Mouse (Mus musculus): ENCODE measurements around the gene Gm47289.

The Gm47289 gene

DNA sequence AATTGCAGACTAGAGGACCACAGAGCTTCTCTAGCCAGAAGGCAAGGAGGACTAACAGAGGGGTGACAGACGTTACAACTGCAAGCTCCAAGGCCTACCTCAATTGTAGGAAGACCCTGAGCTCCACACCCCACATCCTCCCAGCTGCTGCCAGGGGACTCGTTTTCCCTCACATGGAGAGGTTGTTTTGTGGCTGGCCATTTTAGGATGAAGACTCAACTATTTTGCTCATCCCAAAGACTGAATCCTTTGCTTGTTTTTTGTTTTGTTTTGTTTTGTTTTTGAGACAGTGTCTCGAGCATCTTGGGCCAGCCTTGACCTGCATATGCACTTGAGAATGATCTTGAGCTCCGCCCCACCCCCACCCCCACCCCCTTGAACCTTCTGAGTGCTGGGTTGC, at the start of gene Gm47289:
Gene Gm47289 (plus strand): TSS at position 301 of the 400 bp plus-strand sequence.
- no peak for DNase-seq (ENCODE audit: low read depth, low spot score)

DNA sequence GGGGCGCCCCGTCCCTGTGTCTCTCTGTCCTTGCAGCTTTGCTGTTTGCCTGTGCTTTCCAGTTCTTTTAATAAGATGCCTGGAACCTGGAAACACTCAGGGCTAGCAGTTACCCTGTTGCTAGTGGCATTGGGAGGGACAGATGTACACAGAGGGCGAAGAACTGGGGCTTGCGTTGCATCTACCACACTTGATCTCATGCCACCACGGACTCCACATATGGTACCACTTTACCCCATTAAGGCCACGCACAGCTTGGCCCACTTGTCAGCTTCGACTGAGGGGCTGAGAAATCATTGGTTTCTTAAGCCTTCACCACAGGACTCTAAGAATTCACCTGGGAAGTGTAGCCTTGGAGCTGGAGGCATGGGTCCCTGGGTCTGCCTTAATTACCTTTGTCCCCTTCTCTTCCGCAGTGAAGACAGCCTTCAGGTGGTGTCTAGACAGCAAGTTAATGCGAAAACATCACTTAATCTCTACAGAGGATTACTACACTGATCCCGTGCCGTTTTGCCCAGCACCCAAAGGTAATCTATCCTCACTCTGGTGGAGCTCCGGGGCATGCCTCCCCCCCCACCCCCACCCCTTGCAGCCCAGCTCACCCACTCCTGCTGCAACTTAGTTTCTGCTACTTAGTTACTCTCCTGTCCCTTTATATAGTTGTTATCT, 49.1 kb upstream of the Gm47289 start:
- no peak for DNase-seq (ENCODE audit: low read depth, low spot score)

DNA sequence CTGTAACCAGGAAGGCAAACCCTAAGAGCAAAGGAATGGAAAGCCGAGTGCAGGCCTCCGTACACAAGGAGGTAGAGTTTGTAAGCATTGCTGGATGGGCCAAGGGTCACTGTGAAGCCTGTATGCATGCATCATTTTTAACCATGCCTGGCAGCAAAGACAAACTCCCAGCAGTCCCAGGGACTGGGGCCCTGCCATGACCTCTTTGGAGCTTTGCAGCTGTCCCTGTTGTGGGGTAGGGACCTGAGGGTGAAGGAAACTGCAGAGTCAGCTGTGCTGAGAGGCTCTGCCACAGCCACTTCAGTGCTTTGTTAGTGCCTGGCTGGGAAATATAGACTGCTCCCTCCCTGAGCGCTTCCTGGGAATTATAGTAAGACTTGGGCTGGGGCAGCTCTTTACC, 48.3 kb upstream of the Gm47289 start:
- no peak for DNase-seq (ENCODE audit: low read depth, low spot score)

DNA sequence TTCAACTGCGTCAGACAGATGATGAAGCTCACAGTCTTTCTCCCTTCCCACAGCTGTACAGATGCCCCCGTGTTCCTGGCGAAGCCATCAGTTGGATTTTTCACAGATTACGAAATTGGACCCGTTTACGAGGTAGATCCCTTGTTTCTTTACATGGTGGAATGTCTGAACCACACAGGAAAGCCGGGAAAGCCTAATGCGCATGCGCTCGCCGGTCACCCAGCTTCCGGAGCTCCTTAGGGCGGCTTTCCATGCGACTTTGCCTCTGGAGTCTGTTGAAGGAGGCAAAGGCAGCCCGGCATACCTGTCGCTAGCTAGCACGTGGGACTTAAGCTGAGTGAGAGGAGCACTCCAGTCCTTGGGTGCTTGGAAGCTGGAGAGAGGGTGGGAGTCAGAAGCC, 44.0 kb upstream of the Gm47289 start:
- DNase-seq (ENCODE audit: low read depth, low spot score), result peak; percentile 84

- DNase-seq (ENCODE audit: low read depth, low spot score), result no peak
These were observed 39.4 kb upstream of the Gm47289 start for GRCm38 (mm10) chr9:119119409-119120167.

GRCm38 (mm10) chr9:119120168-119120560, 38.8 kb upstream of the Gm47289 start:
- no peak for DNase-seq (ENCODE audit: low read depth, low spot score)

GRCm38 (mm10) chr9:119122596-119123369, 36.2 kb upstream of the Gm47289 start:
- DNase-seq (ENCODE audit: low read depth, low spot score), result no peak

DNA sequence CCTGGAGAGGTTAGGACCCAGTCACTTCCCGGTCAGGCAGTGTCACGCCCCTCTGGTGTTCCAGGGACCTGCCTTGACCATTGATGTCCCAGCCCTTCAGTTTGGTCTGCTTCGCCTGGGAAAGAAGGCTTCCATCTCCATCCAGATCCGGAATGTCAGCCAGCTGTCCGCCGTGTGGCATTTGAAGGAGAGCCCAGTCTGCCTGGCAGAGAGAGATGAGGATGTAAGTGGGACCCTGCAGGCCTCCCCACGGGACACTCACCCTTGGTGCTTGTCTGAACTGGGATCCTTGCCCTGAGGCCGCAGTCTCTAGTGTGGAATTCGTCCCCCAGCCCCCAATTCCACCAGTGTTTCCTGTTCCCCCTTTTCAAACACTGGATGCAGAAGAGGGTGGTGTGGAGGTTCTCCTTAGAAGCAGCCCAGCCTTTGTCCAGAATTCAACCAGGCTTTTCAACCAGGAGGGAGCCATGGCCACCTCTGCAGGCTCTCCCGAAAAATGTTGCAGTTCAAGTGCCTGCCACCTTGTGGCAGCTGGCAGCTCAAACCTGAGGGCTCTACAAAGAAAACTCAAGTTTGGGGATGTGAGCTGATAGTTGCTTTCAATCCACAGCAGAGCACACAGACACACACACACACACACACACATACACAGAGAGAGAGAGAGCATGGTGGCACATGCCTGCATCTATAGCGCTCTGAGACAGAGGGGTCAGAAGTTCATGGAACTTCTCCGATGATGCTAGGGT, 30.4 kb upstream of the Gm47289 start:
- no peak for DNase-seq (ENCODE audit: low read depth, low spot score)

DNA sequence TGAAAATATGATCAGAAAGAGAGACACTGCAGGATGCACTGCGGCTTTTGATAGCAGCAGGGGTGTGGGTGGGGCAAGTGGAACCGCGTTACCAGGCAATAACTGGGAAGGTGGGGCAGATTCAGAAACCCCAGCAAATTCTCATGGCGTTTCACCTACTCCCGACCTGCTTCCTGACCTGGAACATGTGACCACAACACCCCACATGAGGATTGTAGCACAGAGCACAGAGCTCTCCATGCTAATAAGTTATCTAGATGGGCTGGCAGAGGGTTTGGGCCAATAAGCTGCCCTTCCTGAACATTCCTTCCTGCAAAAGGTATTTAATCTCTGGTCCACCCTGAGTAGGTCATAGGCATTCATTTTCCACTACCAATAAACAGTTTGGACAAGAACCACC, 28.3 kb upstream of the Gm47289 start:
- DNase-seq (ENCODE audit: low read depth, low spot score), result no peak

- DNase-seq (ENCODE audit: low read depth, low spot score), result no peak
These were observed 20.1 kb upstream of the Gm47289 start for GRCm38 (mm10) chr9:119138836-119139235.

- DNase-seq (ENCODE audit: low read depth, low spot score), result no peak
These were observed 16.9 kb upstream of the Gm47289 start for GRCm38 (mm10) chr9:119142066-119142465.

DNA sequence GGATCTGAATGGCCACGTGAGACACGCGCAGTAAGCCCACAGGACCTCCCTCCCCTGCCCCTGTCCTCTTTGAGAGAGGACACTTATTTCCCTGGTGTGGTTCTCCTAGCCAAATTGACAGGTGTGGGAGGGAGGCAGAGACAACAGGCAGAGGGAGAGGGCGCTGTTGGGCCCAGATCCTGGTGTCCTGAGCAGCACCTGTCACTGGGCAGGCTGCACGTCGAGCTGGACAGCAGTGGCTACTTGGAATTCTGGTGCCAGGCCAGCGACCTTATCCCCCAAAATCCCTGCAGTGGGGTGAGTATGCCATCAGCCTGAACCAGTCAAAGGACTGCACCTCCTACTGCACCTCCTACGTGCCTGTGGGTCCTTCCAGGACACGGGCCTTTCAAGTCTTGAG, 15.6 kb upstream of the Gm47289 start:
- no peak for DNase-seq (ENCODE audit: low read depth, low spot score)

DNA sequence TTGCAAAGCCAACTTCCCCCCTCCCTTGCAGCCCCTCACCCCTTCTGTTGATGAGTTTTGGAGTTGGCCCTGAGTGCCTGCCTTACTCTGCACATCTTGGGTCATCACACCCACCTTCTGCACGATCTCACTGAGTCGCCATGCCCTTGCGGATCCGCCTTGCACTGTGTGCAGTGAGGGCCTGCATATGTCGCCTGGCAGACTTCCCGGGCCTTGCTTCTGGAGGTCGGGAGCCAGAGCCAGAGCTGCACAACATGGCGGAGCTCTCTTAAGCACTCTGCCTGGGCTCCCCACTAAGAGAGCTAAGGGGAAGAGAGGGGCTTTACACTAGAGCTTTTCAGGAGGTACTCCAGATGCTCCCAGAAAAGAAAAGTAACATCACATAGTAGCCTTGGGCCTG, 14.3 kb upstream of the Gm47289 start:
- DNase-seq (ENCODE audit: low read depth, low spot score), result no peak

DNA sequence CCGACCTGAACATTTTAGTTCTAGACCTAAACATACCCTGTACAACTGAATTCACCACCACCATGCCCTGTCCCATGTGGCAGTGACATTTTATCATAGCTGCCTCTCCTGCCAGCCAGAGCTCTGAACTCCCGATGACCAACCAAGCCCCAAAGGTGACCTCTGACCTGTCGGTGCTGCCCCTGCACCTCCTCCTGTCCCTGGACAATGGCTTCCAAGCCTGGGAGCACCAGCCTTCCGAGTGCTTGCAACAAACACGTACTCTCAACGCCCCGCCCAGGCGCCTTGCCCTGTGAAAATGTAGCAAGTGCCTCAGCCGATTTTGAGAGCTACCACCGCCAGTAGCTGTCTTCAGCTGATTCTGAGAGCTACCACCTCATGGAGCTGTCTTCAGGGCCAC, 13.8 kb upstream of the Gm47289 start:
- no peak for DNase-seq (ENCODE audit: low read depth, low spot score)

DNA sequence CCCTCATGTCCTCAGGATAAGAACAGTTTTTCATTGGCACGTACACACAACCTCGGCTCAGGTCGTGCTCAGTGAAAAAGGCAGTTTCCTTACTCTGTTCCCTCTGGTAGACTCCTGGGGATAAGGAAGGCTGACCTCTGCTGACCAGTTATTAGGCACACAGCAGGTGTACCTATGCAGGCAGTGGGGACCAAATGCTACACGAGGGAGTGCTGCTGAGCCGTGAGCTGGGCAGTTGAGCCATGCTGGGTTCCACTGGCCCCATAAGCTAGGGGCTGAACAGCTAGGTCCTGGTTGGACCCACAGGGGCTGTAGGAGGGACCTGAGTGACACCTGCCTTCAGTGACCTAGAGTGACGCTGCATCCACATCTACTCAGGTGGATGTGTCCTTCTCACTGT, 13.3 kb upstream of the Gm47289 start:
- no peak for DNase-seq (ENCODE audit: low read depth, low spot score)

DNA sequence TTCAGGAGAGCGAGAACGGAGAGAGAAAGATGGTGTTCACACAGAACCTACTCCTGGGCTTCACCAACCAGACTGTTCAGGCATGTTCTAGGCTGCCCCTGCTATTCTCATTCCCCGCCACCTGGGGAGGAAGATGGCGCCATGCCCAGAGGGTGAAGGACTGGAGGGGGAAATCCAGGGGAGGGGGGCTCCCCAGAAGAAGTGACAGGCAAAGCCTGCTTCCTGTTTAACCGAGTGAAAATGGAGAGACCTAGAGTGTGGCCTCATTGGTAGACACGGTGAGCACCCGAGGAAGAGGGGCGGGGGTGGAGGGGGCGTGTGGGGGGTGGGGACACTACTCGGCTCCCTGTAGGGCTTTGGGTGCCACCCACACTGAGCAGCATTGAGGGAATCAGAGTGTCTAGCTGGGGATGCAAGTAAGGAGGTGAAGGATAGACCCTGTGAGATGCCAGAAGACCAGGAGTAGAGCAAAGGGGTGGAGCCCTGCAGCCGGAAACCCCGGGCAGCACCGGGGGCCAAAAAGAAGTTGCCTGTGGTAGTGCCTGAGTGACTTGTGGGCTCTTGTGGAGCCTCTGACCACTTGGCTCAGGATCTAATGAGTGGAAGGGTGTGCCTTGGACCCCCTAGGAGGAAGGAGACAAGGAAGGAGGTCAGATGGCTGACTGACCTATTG, 12.7 kb upstream of the Gm47289 start:
- DNase-seq (ENCODE audit: low read depth, low spot score), result no peak

DNA sequence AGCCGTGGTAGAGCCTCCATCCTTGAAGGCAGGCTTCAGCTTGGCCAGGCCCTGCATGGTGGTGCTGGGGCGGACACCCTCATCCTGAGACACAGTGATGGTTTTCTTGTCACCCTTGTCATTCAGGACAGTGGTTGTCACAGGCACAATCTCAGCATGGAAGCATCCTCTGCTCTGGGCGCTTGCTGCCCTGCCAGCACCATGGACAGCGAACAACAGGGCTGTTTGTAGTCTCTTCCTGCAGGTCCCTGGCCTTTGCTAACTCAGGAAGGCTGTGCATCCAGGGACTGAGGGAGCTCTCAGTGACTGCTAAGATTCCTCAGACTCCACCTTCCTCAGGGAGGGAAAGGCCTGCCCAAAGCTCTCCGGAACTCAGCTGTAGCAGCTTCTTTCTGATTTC, 9.4 kb upstream of the Gm47289 start:
- peak; percentile 86 for DNase-seq (ENCODE audit: low read depth, low spot score)

DNA sequence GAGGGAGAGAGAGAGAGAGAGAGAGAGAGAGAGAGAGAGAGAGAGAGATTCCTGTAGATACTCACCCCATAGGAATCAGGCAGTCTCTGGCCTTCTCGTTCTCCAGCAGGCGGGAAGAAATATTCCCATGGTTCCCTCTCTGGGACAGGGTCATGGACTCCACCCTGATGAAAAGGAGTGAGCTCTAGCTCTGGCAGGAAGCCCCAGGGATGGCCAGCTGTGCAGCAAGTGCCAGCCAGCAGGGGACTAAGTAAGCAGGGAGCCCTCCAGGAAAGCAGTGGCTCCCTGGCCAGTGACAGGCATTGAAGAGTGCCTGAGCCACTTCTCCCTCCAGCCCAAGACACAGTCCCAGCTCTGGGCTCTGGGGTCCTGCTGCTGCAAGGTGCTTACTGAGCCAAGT, 7.2 kb upstream of the Gm47289 start:
- DNase-seq (ENCODE audit: low read depth, low spot score), result no peak

DNA sequence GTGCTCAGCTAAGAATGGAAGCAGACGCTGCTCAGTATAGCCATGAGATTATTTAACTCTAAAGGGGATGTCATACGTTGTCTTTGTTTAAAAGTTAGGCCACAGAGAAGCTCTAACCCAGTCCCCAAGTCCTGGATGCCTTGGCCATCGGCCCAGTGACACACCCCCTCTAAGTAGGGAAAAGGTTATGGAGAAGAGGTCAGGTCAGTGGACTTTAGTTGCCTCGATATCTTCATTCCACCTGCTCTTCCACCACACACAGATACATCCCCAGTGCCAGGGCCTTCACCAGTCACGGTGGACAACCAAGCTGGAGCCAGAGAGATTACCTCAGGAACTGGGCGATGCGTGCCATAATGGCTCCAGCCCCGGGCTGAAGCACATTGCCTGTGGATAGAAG, 3.5 kb upstream of the Gm47289 start:
- no peak for DNase-seq (ENCODE audit: low read depth, low spot score)

DNA sequence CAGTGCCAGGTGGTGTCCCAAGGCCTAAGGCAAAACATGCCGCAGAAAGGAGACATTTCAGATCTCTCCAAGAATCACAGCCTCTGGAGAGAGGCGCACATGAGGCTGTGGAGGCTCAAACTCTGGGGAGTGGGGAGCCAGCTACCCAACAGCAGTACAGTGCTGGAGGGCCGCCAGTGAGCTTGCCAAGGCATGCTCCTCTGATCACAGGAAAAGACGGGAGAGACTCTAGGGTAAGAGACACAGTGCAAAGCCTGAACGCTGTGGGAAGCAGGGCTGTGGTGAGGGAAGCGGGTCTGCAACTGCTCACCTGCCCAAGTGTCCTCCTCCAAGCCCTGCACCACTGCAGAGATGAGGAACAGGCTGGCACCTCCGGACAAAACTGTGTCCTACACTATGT, 3.1 kb upstream of the Gm47289 start:
- DNase-seq (ENCODE audit: low read depth, low spot score), result no peak

Data from ZHBTc4 (cell line).